Mouse (Mus musculus): ENCODE measurements around the gene Diablo. TPM values are rescaled to one million over a fixed set of nuclear protein-coding genes. Genes with fewer than 3 reads are reported as not detected.

Diablo gene
- total and polyA plus RNA-seq, 2 experiments from 2014 or later: 99.4 to 105 TPM

DNA sequence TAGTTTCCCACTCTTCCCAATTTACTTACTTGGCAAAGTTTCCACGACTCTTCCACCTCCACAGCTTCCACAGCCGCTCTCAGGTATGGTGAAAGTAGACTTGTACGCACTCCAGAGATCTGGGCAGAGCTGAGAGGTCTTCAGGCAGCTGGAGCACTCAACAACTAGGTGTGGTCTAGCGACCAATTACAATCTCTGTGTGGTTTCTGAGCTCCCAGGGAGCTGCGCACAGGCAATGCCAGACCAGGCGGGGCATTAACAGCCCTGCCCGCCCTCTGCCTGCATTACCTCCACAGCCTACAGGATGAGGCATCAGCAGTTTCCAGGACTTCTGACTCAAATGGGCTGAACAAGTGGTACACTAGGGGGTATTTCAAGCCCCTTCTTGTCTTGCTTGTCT is 1.3 kb upstream of the Diablo start, which contains the start of gene Gm49027:
Gm49027 (minus strand) TSS at position 208 of the 400 bp plus-strand sequence.
- no peaks in the 10 kb centered on the region for H3K27me3 ChIP-seq (ENCODE audit: control insufficient read depth, insufficient read depth, low read length)
- H3K4me1 ChIP-seq (ENCODE audit: control insufficient read depth, insufficient read depth): 0 out of 2 replicates have a peak, but pooled peaks cover 9% of the 10 kb centered on the region
- peaks cover 15% of the 10 kb centered on the region for H3K36me3 ChIP-seq (replicated peaks; ENCODE audit: control insufficient read depth, insufficient read depth, low read length)
- WGBS: 80% methylated on average over 7 of the region's 7 CpGs
- peak within 1 kb of the TSS; percentile 83 for H3K4me2 ChIP-seq (ENCODE audit: low read depth, low read length)
- DNase-seq (ENCODE audit: low spot score): no peak
- TF ChIP-seq CTCF (IDR thresholded peaks at IDR 0.05; ENCODE audit: low read depth): no peak
- no peak for TF ChIP-seq EP300 (IDR thresholded peaks at IDR 0.05; ENCODE audit: low read depth)
- H3K9me3 ChIP-seq (replicated peaks; ENCODE audit: control insufficient read depth, low read length): no peaks in the 10 kb centered on the region
- H3K4me3 ChIP-seq (ENCODE audit: low read depth, low read length): peak within 1 kb of the TSS; percentile 78
- no peak for ATAC-seq (ENCODE audit: insufficient read depth, low read depth)
- no peak within 1 kb of the TSS for H3K27ac ChIP-seq (ENCODE audit: low read depth)
- no peak within 1 kb of the TSS for H3K9ac ChIP-seq (replicated peaks; ENCODE audit: low read depth, low read length)

DNA sequence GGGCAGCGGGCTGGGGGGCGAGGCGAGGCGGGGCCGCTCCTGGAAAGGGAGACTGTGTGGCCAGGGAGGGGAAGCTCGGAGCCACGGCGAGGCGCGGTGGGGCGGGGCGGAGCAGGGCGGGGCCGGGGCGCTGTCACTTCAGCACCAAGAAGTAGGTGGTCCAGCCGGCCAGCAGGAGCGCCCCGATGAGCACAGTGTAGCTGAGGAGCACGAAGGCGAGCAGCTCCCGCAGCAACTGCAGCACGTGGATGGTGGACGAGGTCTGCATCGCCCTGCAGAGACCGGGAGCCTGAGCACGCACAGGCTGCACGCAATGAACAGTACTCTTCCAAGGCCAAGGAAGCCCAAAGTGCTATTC is 396 bp upstream of the Diablo start:
- Histone ChIP-seq H3K36me3 (replicated peaks; ENCODE audit: control insufficient read depth, insufficient read depth, low read length) (peaks cover 12% of the 10 kb centered on the region), H3K4me1 (ENCODE audit: control insufficient read depth, insufficient read depth) (0 out of 2 replicates have a peak, but pooled peaks cover 9% of the 10 kb centered on the region), H3K27ac (ENCODE audit: low read depth) (no peak overlapping the region), H3K27me3 (ENCODE audit: control insufficient read depth, insufficient read depth, low read length) (no peaks in the 10 kb centered on the region), H3K9ac (replicated peaks; ENCODE audit: low read depth, low read length) (no peak overlapping the region), H3K4me3 (ENCODE audit: low read depth, low read length) (peak overlapping the region; percentile 78), H3K9me3 (replicated peaks; ENCODE audit: control insufficient read depth, low read length) (no peaks in the 10 kb centered on the region), H3K4me2 (ENCODE audit: low read depth, low read length) (peak overlapping the region; percentile 83)
- WGBS: under 1% methylated on average over 17 of the region's 27 CpGs
- DNase-seq (ENCODE audit: low spot score): no peak
- TF ChIP-seq EP300 (IDR thresholded peaks at IDR 0.05; ENCODE audit: low read depth) (no peak), CTCF (IDR thresholded peaks at IDR 0.05; ENCODE audit: low read depth) (0 out of 2 replicates have a peak, but pooled peaks have one; percentile 12)
- ATAC-seq (ENCODE audit: insufficient read depth, low read depth): peak; percentile 94

DNA sequence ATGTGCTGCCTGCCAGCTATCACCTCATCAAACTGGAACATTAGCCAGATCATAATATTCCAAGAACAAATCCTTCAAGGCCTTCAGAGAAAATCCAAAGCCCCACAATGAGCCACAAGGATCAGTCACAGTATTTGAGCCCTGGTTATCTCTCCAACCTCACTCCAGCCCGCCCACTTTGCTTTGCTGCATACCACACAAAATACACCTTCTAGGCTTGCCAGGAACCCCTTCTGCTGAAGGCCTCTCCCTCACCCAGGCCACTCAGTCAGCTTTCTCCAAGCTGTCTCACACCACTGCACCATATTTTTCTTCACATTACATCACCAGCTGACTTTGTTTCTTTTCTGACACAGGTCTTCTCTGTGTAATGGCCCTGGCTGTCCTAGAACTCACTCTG is 1.8 kb downstream of the Diablo start:
- Histone ChIP-seq H3K27me3 (ENCODE audit: control insufficient read depth, insufficient read depth, low read length) (no peaks in the 10 kb centered on the region), H3K4me3 (ENCODE audit: low read depth, low read length) (no peak overlapping the region), H3K9ac (replicated peaks; ENCODE audit: low read depth, low read length) (no peak overlapping the region), H3K27ac (ENCODE audit: low read depth) (no peak overlapping the region), H3K4me2 (ENCODE audit: low read depth, low read length) (no peak overlapping the region), H3K9me3 (replicated peaks; ENCODE audit: control insufficient read depth, low read length) (no peaks in the 10 kb centered on the region), H3K36me3 (replicated peaks; ENCODE audit: control insufficient read depth, insufficient read depth, low read length) (peaks cover 27% of the 10 kb centered on the region), H3K4me1 (ENCODE audit: control insufficient read depth, insufficient read depth) (0 out of 2 replicates have a peak, but pooled peaks cover 9% of the 10 kb centered on the region)
- no peak for TF ChIP-seq CTCF (IDR thresholded peaks at IDR 0.05; ENCODE audit: low read depth)
- no peak for TF ChIP-seq EP300 (IDR thresholded peaks at IDR 0.05; ENCODE audit: low read depth)
- no peak for ATAC-seq (ENCODE audit: insufficient read depth, low read depth)
- no peak for DNase-seq (ENCODE audit: low spot score)
- 64% methylated on average over 1 of the region's 1 CpGs for WGBS

DNA sequence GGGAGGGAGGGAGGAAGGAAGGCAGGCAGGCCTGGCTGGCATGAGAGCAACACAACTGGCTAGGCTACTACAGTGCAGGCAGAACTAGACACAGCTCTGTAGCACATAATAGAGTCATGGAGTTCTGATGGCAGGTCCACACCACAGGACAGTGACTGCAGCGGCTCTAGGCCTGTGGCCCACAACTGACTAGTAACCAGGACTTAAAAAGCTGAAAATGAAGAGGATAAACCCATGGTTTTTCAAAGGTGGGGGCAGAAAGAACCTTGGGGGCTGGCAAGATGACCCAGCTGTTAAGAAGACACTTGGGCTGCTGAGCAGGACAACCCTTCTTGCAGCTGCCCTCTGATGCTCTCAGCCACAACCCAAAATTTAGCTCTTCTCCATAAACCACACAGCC is 2.4 kb downstream of the Diablo start:
- TF ChIP-seq EP300 (IDR thresholded peaks at IDR 0.05; ENCODE audit: low read depth): no peak
- no peak for TF ChIP-seq CTCF (IDR thresholded peaks at IDR 0.05; ENCODE audit: low read depth)
- no peak overlapping the region for H3K4me3 ChIP-seq (ENCODE audit: low read depth, low read length)
- WGBS: 100% methylated on average over 1 of the region's 1 CpGs
- no peaks in the 10 kb centered on the region for H3K9me3 ChIP-seq (replicated peaks; ENCODE audit: control insufficient read depth, low read length)
- DNase-seq (ENCODE audit: low spot score) (no peak), ATAC-seq (ENCODE audit: insufficient read depth, low read depth) (no peak)
- H3K9ac ChIP-seq (replicated peaks; ENCODE audit: low read depth, low read length): no peak overlapping the region
- H3K27me3 ChIP-seq (ENCODE audit: control insufficient read depth, insufficient read depth, low read length): no peaks in the 10 kb centered on the region
- peaks cover 32% of the 10 kb centered on the region for H3K36me3 ChIP-seq (replicated peaks; ENCODE audit: control insufficient read depth, insufficient read depth, low read length)
- no peak overlapping the region for H3K27ac ChIP-seq (ENCODE audit: low read depth)
- no peak overlapping the region for H3K4me2 ChIP-seq (ENCODE audit: low read depth, low read length)
- 0 out of 2 replicates have a peak, but pooled peaks cover 9% of the 10 kb centered on the region for H3K4me1 ChIP-seq (ENCODE audit: control insufficient read depth, insufficient read depth)

DNA sequence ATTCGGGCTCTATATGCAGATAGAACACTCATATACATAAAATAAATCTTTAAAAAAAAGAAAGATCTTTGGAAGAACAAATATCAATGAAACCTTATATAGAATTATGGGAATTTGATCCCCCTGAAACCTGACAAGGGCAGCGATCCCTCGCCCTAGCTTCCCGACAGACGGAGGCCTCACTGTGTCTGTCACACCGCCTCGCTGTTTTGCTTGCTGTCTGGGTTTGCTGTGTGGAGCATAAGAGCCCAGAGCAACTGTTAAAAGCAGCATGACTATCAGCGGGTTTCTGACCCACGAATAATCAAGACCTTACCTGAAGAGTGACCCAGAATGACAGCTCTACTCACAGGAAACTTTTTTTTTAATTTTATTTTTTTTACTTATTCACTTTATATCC is 3.3 kb downstream of the Diablo start:
- no peak for DNase-seq (ENCODE audit: low spot score)
- Histone ChIP-seq H3K4me2 (ENCODE audit: low read depth, low read length) (no peak overlapping the region), H3K4me3 (ENCODE audit: low read depth, low read length) (no peak overlapping the region), H3K27ac (ENCODE audit: low read depth) (no peak overlapping the region), H3K9ac (replicated peaks; ENCODE audit: low read depth, low read length) (no peak overlapping the region), H3K9me3 (replicated peaks; ENCODE audit: control insufficient read depth, low read length) (no peaks in the 10 kb centered on the region), H3K36me3 (replicated peaks; ENCODE audit: control insufficient read depth, insufficient read depth, low read length) (peaks cover 42% of the 10 kb centered on the region), H3K27me3 (ENCODE audit: control insufficient read depth, insufficient read depth, low read length) (no peaks in the 10 kb centered on the region), H3K4me1 (ENCODE audit: control insufficient read depth, insufficient read depth) (0 out of 2 replicates have a peak, but pooled peaks cover 9% of the 10 kb centered on the region)
- ATAC-seq (ENCODE audit: insufficient read depth, low read depth): no peak
- WGBS: 86% methylated on average over 9 of the region's 9 CpGs
- TF ChIP-seq CTCF (IDR thresholded peaks at IDR 0.05; ENCODE audit: low read depth) (no peak), EP300 (IDR thresholded peaks at IDR 0.05; ENCODE audit: low read depth) (no peak)

DNA sequence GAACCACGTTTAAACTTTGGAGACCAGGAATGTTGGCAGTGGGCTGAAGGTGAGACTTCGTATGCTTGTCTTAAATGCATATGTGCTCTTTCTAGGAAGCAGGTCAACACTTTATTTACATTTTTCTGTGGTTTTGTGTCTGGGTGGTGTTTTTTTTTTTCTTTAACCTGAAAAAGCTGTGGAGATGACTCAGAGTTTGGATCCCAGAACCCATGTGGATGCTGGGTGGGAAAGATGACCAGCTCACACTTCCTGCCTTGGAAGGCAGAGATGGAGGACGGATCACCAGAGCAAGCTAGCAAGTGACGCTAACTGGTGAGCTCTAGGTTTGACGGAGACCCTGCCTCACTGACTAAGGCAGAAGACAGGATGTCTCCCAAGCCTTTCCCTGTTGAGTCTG is 9.1 kb downstream of the Diablo start:
- TF ChIP-seq CTCF (IDR thresholded peaks at IDR 0.05; ENCODE audit: low read depth): no peak
- no peak overlapping the region for H3K4me3 ChIP-seq (ENCODE audit: low read depth, low read length)
- no peaks in the 10 kb centered on the region for H3K27me3 ChIP-seq (ENCODE audit: control insufficient read depth, insufficient read depth, low read length)
- H3K9ac ChIP-seq (replicated peaks; ENCODE audit: low read depth, low read length): no peak overlapping the region
- no peaks in the 10 kb centered on the region for H3K9me3 ChIP-seq (replicated peaks; ENCODE audit: control insufficient read depth, low read length)
- 89% methylated on average over 5 of the region's 5 CpGs for WGBS
- H3K27ac ChIP-seq (ENCODE audit: low read depth): no peak overlapping the region
- DNase-seq (ENCODE audit: low spot score) (no peak), ATAC-seq (ENCODE audit: insufficient read depth, low read depth) (no peak)
- no peak overlapping the region for H3K4me2 ChIP-seq (ENCODE audit: low read depth, low read length)
- no peaks in the 10 kb centered on the region for H3K4me1 ChIP-seq (ENCODE audit: control insufficient read depth, insufficient read depth)
- H3K36me3 ChIP-seq (replicated peaks; ENCODE audit: control insufficient read depth, insufficient read depth, low read length): peaks cover 63% of the 10 kb centered on the region

Measured in heart, postnatal 0 days (tissue).